Mouse (Mus musculus) layer of hippocampus, adult 8-10 months (tissue): ENCODE measurements around the gene Fbxw4. TPM values are rescaled to one million over a fixed set of nuclear protein-coding genes. Genes with fewer than 3 reads are reported as not detected.

Source experiments
- DNase-seq, 2 experiments: peaks; one replicate each; pipeline ENCODE4 v3.0.0; 2022; ENCODE audit warnings: low spot score in 2 of 2
- total RNA-seq, 4 experiments: library from RNA; stranded (reverse); gene quantifications; 2 replicates each; pipeline ENCODE4 v1.2.4; 2022

The Fbxw4 gene
- total RNA-seq, 4 experiments from 2014 or later: 37.7 to 42.2 (median 40.0) TPM

DNA sequence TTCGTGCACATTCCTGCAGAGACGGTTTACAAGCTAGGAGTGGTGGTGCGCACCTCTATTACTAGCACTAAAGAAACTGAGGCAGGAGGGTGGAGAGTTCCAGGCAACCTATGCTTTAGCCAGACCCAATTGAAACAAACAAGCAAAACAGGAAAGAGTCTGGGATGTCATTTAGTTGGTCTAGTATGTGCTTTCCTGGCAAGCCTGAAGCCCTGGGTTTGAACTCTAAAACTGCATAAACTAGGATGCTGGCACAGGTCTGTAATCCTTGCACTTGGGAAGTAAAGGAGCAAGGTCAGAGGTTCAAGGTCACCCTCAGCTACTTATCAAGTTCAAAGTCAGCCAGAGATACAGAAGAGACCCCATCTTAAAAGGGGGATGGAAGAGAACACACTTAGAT is 118.1 kb downstream of the Fbxw4 start:
- DNase-seq: no peak

GRCm38 (mm10) chr19:45541409-45542041 is 118.6 kb downstream of the Fbxw4 start:
- DNase-seq: no peak

DNA sequence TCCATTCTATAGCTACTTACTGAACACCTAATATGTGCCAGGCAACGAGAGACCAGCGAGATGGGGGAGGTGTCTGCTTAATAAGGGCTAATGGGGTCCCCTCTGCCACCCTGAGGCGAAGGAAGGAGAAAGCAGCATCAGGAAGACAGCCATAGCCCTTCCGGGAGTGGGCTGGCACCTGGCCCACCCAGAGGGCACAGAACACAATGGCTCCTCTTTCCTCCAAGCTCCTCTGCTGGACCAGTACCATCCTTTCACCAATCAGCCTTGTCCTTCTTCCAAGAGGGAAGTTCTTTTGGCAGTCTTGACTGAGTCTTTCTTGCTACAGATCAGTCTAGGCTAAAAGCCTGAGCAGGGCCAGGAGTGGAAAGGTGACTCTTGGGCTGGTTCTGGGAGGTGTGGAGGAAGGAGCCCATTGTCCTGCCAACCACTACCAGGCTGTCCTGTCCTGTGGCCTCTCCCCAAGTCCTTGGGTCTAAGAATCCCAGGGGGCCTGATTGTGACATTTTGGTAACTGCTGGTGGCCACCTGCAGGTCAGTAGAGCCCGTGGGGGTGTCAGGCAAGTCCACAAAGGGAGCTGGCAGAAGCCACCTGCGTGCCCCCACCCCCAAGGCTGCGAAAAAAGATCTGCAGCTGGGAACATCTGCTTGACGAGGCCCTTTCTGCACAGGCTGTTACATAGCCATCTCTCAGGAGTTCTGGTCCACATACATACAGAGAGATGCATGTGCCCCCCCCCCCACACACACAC is 119.3 kb downstream of the Fbxw4 start:
- DNase-seq: no peak

DNA sequence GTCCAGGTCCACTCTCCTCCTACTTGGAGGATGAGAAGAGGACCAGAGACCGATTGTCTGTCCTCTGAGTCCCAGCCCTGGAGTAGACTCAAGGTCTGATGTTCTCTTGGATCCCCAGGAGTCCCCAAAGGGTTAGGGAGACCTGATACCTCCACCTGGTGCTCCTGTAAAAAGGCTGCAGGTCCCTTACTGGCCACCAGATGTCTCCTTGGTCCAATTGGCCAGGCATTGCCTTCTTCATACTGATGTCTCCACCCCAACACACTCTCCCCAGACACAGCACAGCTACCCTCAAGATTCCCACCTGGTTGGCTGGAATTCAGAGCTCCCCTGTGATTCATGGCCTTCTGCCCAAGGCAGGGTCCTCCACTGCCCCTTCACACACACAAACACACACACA is 122.6 kb downstream of the Fbxw4 start:
- DNase-seq: no peak

DNA sequence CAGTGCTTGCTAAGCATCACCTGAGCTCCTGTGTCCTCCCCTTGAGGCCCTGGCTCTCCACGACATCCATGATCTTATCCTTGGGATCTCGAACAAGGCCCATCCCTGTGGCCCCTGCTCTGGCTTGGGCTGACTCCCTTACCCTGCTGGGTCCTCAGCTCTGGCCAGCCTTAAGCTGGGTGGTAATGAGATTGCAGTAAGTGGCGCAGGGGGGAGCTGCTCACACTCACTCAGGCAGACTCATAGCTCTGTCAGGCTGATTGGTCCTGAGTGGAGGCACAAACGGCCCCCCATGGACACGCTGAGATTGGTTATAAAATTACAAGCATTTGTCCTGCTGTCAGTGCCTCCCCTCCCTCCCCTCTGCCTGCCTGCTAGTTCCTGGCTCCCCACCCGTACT is 124.2 kb downstream of the Fbxw4 start:
- no peak for DNase-seq

GRCm38 (mm10) chr19:45535214-45535735 is 124.8 kb downstream of the Fbxw4 start:
- no peak for DNase-seq

DNA sequence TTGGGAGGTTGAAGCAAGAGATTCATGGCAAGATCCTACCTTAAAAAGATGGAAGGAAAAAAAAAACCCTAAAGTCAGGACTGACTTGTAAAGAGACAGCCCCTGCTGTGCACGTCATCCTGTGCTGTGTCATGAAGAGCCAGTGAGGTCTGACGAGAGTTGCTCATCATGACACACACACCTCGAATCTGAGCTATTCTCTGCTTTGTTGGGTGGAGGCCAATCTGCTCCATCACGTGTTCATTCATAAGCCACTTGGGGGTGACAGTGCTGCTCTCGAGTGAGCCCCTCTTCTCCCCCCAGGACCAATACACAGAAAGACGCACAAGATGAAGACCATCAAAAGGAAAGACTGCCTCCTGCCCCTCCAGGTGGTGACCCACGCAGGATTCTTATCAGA is 126.5 kb downstream of the Fbxw4 start:
- no peak for DNase-seq

- DNase-seq: no peak
Observed at GRCm38 (mm10) chr19:45531554-45531953, 128.6 kb downstream of the Fbxw4 start.

DNA sequence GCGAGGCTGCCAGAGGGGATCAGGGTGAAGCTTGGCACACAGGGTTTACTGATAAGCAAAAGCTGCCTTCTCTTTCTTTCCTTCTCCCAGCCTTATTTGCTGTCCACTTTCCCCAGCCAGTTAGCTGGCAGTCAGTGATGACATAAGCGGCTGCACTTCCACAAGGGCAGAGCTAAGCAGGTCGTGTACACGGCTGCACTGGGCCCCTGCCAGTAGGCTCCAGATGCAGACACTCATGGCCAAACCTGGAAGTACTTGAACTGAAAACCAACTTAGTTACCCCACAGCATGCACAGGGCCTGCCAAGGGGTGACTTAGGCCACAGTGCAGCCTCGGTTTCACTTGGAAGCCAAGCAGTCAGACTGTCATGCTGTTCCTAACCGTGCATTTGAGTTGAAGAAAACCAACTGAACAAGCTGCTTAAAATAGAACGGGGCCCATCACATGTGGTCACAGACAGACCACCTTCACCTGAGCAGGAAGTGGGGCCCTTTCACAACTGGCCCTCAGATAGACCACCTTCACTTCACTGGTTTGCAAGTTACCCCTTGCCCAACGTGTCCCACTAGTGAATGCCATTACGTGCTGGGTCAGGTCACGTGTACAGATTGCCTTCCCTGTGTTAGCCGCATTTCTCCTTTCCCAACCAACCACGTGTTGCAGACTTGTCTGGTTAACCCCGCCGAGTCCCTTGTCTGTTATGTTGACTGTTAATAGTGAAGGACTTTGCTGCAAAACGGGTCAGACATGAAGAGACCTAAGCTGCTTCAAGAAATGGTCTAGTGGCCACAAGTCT is 129.7 kb downstream of the Fbxw4 start:
- DNase-seq: no peak

DNA sequence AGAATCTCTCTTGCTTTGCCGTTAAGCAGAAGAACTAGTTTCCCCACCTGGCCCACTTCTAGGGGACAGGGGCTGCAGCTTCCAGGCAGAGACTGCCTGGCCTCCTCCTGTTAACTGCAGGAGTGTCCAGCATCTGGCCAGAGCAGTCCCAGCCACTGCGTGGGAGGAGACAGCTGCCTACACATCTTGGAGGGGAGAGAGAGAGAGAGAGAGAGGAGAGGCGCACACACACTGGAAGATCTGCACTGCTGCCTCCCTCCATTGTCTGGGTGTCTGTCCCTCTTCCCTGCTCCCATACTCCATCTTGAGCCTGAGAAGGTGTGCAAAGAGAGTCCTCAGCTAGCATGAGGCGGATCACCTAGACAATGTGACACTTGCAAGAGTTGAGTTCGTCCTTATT is 130.8 kb downstream of the Fbxw4 start:
- DNase-seq: no peak

Other genes with a start within 250 kb of the Fbxw4 start
- gene Poll, start 99.8 kb downstream of the Fbxw4 start, total RNA-seq: 1 to 10 TPM; 8.9 to 9.9 (median 9.4) TPM
- gene Gm17018, start 99.7 kb downstream of the Fbxw4 start, total RNA-seq: 10 to 100 TPM; 50.7 to 66.2 (median 63.5) TPM
- gene Fgf8, start 82.6 kb upstream of the Fbxw4 start, total RNA-seq: not detected
- gene Npm3, start 89.3 kb upstream of the Fbxw4 start, total RNA-seq: 10 to 100 TPM in 2 of 4 experiments, 1 to 10 TPM in 2; 7.6 to 12.9 (median 9.1) TPM
- gene Mgea5, start 123.5 kb upstream of the Fbxw4 start, total RNA-seq: 100 to 1,000 TPM; 137 to 170 (median 155) TPM
- 100 to 1,000 TPM; 163 to 211 (median 185) TPM for gene Kcnip2, start 155.7 kb upstream of the Fbxw4 start, total RNA-seq